Mouse (Mus musculus): ENCODE measurements around the gene Map3k7cl.
A peak's percentile ranks its signal among the peaks of the same experiment; 100 is the strongest.

The Map3k7cl gene

DNA sequence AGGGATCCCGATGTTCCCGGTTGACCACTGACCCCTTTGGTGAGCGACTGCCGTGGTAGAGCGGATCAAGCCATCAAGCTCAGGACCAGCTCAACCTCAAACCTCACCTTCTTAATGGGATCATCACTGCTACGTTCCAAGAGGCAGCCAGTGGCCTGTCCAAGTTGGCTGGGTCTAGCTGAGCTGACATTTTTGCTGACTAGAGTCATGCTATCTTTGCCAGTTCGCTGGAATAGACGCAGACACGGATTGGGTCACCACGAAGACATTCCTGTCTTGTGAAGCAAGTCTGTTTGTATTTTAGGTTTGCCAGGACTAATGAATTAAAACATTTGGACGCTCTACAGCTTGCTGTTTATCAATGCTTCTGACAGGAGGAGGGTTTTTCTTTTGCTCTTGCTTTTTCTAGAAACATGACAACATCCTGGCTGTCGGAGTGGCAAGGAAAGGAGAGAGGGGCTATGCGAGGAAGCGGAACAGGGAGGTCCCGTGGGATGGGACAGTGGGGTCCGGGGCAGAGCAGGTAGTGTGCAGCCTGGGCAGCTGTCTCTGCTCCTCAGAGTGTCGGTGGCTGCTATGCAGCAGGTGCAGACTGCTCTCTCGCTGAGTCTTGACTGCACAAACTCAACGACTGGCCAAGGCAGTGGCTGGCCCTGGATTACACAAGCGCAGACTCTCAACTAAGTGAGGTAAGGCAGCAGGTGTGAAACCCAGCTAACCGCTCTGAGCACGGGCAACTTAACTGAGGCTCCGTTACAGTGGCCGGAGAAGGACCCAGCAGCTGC, at the start of gene Map3k7cl:
Gene Map3k7cl, plus strand, starts transcription at position 424 of the 785 bp plus-strand sequence.
- no peak for DNase-seq (ENCODE audit: low read depth)

- no peak for DNase-seq (ENCODE audit: low read depth)
Observed at GRCm38 (mm10) chr16:87511706-87512105, 41.4 kb upstream of the Map3k7cl start.

GRCm38 (mm10) chr16:87512331-87512730, 40.8 kb upstream of the Map3k7cl start:
- DNase-seq (ENCODE audit: low read depth), result no peak

DNA sequence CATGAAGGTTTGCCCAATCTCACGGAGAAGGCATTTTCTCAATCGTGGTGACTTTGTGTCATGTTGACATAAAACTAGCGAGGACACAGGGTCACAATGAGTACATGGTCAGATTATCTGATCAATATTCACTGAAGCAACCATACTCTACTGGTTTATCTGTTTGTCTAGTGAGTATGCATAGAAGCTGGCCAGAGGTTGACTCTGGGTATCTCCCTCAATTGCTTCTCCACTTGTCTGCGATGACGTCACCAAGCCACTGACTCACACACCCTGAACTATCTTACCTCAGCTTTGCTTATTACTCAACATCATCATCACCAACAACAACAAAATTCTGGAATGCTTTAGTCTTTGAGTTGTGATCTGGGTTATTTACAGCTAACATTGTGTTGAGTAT, 28.9 kb upstream of the Map3k7cl start:
- DNase-seq (ENCODE audit: low read depth), result no peak

GRCm38 (mm10) chr16:87527553-87528249, 25.4 kb upstream of the Map3k7cl start:
- no peak for DNase-seq (ENCODE audit: low read depth)

DNA sequence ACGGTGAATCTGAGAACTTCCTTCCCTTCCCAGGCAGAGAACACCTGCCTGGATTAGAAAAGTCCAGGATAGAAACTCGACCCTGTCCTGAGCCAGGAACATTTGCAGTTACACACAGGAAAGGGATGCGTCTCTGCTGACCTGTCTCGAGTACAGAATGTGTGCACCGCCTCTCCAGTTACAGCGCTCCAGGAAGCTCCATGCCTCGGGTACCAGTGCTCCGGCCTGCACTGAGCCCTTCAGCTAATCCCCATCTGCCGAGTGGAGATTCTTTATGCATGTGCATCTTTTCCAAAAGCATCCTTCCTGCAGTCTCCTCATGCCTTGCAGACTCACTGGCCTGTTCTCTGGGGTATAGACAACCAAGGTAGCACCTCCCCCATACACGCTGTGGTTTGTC, 24.4 kb upstream of the Map3k7cl start:
- DNase-seq (ENCODE audit: low read depth), result no peak

DNA sequence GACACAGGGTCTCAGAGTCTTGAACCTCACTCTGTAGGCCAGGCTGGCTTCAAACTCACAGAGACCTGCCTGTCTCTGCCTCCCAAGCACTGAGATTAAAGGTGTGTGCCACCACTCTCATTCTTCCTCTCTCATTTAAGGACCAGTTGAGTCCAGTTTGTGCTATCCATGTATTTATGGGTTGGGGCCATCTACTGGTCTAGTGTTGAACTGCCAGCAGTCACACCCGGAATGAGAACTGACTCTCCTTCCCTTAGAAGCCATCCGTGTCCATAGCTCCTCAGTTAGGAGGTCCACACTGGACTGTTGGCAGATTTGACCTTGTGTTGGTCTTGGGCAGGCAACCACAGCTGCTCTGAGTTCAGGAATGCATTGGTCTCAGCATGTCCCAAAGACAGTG, 4.8 kb upstream of the Map3k7cl start:
- peak; percentile 11 for DNase-seq (ENCODE audit: low read depth)

- no peak for DNase-seq (ENCODE audit: low read depth)
Observed at GRCm38 (mm10) chr16:87556320-87556719, 3.2 kb downstream of the Map3k7cl start.

DNA sequence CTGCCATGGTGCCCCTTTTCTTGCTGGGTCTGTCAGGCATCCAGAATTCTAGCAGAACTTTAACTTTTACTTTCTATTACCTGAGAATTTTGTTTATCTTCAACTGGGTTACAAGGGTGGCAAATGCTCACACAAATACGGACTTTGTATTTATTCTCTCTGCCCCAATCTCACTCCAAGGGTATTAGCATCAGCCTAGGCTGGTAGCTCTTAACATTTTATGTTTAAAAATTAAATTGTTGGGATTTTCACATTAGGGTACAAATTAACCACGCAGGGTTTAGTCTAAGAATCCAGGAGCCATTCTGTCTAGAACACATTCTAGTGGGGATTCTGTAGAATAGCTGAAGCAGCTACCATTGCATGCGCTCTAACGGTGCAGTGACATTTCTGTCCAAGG, 8.4 kb downstream of the Map3k7cl start:
- DNase-seq (ENCODE audit: low read depth), result no peak

DNA sequence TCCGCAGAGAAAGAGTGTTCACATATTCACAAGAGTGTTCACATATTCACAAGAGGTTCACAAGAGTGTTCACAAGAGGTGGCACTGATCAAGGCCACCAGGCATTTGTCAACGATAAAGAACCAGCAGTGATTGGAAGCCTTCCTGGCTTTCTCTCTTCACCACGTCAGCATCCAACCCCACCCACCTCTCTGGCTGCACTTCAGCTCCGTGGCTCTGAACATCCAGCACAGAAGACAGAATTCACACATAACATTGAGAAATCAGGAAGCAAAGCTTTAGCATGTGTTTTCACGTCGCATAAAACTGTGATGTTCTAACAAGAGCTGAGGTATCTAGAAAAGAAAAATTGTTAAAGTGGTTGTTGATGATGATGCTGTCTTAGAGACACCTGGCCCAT, 10.4 kb downstream of the Map3k7cl start:
- no peak for DNase-seq (ENCODE audit: low read depth)

- DNase-seq (ENCODE audit: low read depth), result no peak
Observed at GRCm38 (mm10) chr16:87564564-87564963, 11.4 kb downstream of the Map3k7cl start.

DNA sequence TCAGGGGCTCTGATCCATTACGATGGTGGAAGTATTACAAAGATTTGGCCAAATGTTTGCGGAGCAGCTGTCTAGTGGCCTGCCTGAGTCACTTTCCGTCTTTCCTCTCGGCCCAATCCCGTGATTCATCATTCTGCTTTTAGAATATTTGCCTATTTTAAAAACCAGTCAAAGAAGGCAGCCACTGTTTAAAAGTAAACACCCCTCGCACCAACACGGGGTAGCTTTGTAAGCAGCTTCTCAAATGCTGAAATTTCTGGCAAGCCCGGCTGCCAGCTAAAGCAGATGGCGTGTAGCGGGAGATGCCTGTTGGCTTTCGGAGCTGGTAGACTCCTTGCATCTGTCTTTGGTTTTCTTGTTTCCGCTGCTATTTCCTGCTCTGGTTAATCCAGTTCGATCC, 14.4 kb downstream of the Map3k7cl start:
- no peak for DNase-seq (ENCODE audit: low read depth)

- no peak for DNase-seq (ENCODE audit: low read depth)
Observed at GRCm38 (mm10) chr16:87568241-87568640, 15.1 kb downstream of the Map3k7cl start.

GRCm38 (mm10) chr16:87569576-87570105, 16.5 kb downstream of the Map3k7cl start:
- no peak for DNase-seq (ENCODE audit: low read depth)

GRCm38 (mm10) chr16:87570334-87570733, 17.2 kb downstream of the Map3k7cl start:
- no peak for DNase-seq (ENCODE audit: low read depth)

- DNase-seq (ENCODE audit: low read depth), result no peak
Observed at GRCm38 (mm10) chr16:87573409-87573808, 20.3 kb downstream of the Map3k7cl start.

DNA sequence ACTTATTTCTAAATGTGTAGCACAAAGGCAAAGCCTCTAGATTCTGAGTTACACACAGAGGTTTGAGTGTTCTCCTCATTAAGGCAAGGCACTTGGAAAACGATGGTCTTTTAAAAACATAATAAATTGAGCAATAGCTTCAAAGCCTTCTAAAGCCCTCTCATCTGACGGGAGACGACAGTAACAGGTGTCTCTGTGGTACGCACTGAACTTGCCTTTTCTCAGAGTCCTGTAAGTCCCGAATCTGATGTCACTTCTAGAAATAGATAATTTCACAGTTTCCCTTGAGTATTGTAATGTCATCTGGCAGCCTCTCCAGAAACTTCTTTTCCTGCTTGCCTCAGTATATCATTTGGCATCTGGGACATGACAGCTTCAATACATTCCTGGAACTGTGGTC, 21.0 kb downstream of the Map3k7cl start:
- no peak for DNase-seq (ENCODE audit: low read depth)

GRCm38 (mm10) chr16:87575600-87575999, 22.5 kb downstream of the Map3k7cl start:
- DNase-seq (ENCODE audit: low read depth), result no peak

DNA sequence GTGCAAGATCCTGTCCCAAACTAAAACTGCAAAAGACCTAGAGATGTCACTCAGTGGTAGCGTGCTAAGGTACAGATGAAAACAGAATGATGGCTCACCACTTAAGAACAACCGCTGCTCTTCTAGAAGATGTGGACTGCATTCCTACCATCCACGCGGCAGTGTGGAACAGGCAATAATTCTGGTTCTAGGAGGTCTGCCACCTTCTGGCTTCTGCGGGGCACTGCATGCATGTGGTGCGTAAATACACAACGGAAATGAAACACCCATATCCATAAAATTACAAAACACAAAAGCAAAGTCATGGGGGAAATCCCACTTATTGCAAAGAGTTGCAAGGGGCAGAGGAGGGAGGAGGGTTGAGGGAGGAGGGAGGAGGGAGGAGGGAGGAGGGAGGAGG, 25.8 kb downstream of the Map3k7cl start:
- DNase-seq (ENCODE audit: low read depth), result peak; percentile 5

GRCm38 (mm10) chr16:87579462-87579861, 26.3 kb downstream of the Map3k7cl start:
- DNase-seq (ENCODE audit: low read depth), result no peak

GRCm38 (mm10) chr16:87582776-87583175, 29.6 kb downstream of the Map3k7cl start:
- DNase-seq (ENCODE audit: low read depth), result no peak

DNA sequence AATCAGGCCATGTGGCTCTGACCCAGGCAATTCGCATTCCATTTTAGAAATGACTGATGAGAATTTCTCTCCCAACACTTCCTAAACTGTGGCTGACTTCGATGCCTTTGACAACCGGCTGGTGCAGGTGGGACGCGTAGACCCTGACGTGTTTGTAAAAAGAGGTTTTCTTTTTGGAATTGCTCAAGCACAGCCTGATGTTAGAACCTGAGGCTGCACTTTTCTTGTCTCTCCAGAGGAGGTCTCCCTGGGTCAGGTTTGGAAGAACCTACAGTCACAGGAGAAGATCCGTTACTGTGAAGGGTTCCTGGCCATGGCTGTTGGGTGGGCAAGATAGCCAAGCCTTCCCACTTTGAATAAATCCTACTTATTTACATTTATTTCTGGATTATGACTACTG, 31.5 kb downstream of the Map3k7cl start:
- DNase-seq (ENCODE audit: low read depth), result peak; percentile 12

DNA sequence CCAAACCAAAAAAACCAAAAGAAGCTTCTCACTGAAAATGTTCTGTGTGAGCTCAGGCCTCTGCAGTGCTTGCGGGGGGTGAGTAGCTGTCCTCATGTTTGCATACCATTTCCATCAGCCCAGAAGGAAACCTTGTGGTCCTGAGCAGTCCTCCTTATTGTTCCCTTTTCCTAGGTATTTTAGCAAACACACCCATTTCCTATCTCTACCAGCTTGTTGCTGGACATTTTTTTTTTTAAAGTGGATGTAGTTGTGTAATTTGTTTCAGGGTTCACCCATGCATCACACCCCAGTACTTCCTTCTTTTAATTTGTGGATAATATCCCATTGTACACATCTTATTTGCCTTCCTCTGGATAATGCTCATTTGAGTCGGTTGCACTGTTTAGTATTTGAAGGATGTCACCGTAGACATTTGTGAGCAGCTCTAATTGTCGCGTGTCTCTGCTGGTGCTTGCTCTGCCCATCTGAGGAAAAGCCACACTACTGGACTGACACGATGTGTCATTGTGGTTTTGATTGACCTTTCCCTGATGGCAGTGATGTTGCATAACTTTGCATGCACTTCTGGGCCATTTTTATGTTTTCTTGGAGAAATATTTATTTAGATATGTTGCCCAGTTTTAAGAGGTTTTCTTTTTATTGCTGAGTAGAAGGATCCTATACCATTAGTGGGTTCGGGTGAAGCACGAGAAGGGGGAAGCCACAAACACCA, 32.6 kb downstream of the Map3k7cl start:
- no peak for DNase-seq (ENCODE audit: low read depth)

Data from induced T-regulatory cell, adult 2 months (primary cell).